Mouse (Mus musculus): Measurements from ENCODE around the gene Adcy10.

Gene Adcy10

GRCm38 (mm10) chr1:165484688-165485233 lies at the start of gene Adcy10:
Adcy10 (plus strand) TSS chr1:165485183.
- DNase-seq (ENCODE audit: low read depth) = no peak

DNA sequence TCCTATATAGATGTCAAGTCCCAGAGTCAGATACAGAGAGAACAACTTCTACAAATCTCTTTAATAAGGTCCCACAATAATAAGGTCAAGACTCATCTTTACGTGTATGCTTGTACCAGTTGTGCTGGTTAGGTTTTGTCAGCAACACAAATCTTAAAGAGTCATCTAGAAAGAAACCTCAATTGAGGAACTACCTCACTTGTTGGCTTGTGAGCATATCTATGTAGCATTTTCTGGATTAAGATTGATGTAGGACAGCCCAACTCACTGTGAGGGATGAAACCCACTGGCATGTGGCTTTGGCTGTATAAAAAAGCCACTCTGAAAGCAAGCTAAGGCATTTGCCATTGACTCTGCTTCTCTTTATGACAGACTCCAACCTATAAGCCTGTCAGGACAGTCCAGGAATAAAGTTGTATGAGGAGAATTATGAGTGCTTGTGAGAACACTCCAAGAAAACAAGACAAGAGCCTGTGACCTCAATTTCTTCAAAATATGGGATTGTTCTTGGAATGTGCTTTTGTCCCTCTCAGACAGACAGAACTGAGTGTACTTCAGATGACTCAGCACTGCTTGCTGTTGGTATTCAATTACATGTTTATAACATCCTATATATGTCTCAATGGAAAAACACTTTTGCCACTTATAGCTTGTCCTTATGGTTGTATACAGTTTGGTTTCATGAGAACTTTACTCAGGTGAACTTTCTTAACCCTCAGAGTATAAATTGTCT lies 46.5 kb upstream of the Adcy10 start:
- DNase-seq (ENCODE audit: low read depth) = no peak

DNA sequence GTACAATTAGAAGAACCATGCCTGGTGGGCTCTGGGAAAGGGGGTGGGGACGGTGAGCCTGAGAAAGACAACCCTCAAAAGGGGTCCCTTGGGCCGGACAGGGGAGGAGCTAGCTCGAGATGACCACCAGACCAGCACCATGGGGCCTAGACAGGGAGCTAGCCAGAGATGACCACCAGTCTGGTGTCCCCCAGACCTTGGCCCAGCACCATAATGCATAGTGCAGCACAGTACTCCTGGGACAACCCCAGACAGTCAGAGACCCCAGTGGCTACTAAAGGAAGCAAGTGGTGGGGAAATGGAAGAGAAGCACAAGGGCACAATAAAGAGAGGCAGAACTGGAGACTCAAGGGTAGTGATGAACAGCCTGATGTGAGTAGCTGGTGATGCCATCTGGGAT lies 44.2 kb upstream of the Adcy10 start:
- DNase-seq (ENCODE audit: low read depth) = no peak

DNA sequence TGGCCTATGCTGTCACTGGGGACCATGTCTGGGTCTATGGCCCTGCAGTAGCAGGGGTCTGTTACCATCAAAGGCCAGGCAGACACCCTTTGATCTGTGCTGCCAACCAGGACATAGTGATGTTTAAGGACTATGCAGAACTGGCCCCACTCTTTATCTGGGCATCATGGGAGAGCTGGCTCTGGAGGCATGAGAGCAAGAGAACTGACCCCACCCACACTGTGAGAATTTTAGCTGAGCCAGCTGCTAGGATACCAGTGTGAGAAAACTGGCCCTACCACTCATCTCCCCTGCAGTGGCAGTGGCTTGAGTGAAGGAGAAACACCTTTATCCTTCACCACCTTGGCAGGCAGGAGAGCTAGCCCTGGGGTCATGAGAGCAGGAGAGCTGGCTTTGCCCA lies 43.8 kb upstream of the Adcy10 start:
- no peak for DNase-seq (ENCODE audit: low read depth)

- no peak for DNase-seq (ENCODE audit: low read depth)
Observed at GRCm38 (mm10) chr1:165441719-165442118, 43.3 kb upstream of the Adcy10 start.

DNA sequence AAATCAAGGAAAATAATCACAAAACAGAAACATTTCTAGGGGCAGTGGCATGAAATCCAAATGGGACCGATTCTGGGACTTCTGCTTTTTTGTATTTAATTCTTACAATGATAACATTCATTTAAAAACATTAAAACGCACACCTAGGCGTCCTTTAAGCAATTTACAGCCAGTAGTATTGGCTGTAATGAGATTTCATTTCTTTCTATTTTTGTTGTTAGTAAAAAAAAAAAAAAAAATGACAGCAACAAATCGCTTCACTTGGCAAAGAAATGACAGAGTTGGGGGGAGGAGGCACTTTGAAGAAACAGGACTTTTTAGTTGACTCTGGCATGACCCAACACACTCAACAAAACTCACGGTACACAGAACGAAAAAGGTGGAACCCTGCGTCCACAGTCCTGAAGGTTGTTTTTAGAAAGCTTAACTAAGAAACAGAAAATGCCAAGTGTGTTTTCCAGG lies 25.9 kb upstream of the Adcy10 start:
- DNase-seq (ENCODE audit: low read depth) = no peak

DNA sequence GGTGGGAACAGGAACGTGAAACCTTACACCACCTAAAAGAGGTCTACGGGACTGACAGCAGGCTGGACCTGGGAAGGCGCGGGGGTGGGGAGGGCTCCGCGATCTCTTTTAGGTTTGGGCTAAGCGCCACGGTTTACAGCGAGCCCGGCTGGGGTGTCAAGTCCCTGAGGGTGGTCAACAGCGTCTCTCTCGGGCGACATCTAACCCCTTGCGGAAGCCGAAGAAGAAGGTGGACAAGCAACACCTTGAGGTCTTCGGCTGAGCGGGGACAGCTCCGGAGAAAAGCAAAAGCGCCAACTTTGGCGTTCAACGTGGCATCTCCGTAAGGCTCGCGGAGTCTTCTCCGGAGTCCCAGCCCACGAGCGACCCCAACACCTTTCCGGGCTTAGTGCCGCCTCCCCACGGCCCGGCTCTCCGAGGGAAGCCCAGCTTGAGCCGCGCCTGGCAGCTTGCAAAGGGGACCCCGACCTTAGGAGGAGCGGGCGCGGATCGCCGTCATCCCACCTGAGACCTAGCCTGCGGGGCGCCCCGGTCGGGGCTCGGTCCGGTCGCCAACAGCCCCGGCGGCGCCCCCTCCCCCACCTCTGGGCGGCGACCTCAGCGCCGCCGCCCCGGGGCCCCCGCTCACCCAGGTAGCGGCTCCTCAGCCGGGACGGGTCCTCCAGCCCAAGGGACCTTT lies 25.3 kb upstream of the Adcy10 start:
- DNase-seq (ENCODE audit: low read depth) = peak; percentile 61

DNA sequence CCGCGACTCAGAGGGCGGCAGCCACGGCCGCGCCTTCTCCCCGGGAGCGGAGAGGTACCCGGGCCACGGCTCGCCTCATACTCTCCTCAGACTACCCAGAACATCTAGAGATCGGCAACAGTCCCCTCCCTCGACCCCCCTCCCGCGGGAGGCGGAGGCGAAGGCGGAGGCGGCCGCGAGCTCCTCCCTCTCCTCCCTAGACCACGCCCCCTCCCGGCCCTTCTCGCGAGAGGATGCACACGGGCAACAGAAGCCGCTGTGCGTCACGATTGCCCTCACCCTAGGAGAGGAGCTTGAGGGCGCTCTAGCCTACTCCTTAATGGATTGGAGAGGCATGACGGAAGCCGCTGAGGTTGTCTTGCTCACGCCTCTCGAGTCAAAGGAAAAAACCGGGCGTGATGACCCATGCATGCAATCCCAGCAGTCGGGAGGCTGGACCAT lies 24.6 kb upstream of the Adcy10 start, which contains the start of the genes Dcaf6 and Mpc2:
Dcaf6 (minus strand) TSS at position 116 of the 441 bp plus-strand sequence.
Mpc2 (plus strand) TSS at position 278 of the 441 bp plus-strand sequence.
- DNase-seq (ENCODE audit: low read depth) = peak; percentile 100

- peak; percentile 100 for DNase-seq (ENCODE audit: low read depth)
Observed at GRCm38 (mm10) chr1:165460801-165461377, 24.1 kb upstream of the Adcy10 start.

GRCm38 (mm10) chr1:165461681-165462080 lies 23.3 kb upstream of the Adcy10 start:
- DNase-seq (ENCODE audit: low read depth) = no peak

- no peak for DNase-seq (ENCODE audit: low read depth)
Observed at GRCm38 (mm10) chr1:165462861-165463260, 22.1 kb upstream of the Adcy10 start.

DNA sequence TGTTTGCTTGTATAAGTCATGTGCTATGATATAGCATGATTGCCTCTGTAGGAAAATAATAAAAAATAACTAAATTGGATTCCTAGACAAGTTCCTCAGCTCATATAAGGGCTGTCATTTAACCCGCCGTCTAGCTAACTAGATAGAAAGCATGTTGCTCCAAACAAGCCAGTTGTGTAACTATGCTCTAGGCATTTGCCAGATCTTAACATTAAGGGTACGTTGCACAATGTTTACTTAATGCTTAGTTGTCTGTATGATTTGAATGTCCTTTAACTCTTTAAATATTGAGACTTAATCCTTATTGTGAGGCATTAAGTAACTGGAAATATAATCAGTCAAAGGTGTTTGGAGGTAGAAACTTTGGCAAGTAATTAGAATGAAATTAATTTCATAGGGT lies 20.4 kb upstream of the Adcy10 start:
- DNase-seq (ENCODE audit: low read depth) = no peak

GRCm38 (mm10) chr1:165468971-165469370 lies 16.0 kb upstream of the Adcy10 start:
- DNase-seq (ENCODE audit: low read depth) = no peak

DNA sequence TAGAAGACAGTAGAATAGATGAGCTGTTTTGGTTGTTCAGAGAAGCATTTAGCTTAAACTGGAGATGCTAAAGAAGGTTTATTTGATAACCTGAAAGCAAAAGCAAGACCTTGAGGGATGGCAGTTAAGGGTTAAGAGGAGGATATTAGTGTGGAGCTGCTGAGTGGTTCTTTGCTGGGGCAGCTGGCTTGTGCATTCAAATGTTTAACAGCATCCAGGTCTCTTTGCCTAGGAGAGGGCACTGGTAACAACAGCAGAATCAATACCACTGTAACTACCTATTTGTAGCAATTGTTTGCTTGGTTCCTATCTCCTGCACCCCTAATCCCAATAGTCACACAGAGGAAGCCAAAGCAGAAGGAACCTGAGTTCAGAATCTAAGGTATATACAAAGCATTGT lies 15.3 kb upstream of the Adcy10 start:
- DNase-seq (ENCODE audit: low read depth) = no peak

GRCm38 (mm10) chr1:165471490-165471889 lies 13.5 kb upstream of the Adcy10 start:
- no peak for DNase-seq (ENCODE audit: low read depth)

DNA sequence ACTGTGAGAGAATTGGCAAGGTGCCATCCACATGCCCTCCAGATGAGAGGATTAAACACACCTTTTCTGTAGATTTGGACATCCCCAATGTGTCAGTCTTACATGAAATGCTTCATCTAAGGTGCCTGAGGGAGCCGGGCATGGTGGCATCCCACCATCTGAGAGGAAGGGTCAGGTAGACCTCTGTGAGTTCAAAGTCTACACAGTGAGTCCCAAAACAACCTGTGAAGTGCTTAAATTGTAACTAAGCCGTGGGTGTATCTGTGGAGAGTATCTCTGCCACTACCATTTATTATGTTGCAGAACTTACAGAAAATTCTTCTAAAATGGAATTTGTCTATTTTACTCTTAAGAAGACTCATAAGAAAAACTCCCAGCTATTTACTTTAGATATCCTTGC lies 1.1 kb downstream of the Adcy10 start:
- DNase-seq (ENCODE audit: low read depth) = no peak

GRCm38 (mm10) chr1:165489197-165489596 lies 4.2 kb downstream of the Adcy10 start:
- DNase-seq (ENCODE audit: low read depth) = no peak

GRCm38 (mm10) chr1:165498856-165499255 lies 13.9 kb downstream of the Adcy10 start:
- no peak for DNase-seq (ENCODE audit: low read depth)

- DNase-seq (ENCODE audit: low read depth) = peak; percentile 2
Observed at GRCm38 (mm10) chr1:165503307-165504024, 18.5 kb downstream of the Adcy10 start.

DNA sequence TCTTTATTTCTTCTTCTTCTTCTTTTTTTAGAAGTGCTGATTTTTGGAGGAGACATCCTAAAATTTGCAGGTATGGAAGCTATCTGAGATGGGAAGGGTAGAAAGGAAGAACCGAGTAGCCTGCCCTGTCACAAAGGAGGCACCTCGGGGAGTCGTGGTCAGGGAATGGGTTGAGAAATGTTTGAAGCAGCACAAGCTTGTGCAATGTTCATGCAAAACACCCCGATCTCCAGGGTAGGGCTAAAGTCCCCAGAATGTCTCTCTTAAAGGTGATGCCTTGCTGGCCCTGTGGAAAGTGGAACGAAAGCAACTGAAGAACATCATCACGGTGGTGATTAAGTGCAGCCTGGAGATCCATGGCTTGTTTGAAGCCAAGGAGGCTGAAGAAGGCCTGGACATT lies 21.3 kb downstream of the Adcy10 start:
- no peak for DNase-seq (ENCODE audit: low read depth)

DNA sequence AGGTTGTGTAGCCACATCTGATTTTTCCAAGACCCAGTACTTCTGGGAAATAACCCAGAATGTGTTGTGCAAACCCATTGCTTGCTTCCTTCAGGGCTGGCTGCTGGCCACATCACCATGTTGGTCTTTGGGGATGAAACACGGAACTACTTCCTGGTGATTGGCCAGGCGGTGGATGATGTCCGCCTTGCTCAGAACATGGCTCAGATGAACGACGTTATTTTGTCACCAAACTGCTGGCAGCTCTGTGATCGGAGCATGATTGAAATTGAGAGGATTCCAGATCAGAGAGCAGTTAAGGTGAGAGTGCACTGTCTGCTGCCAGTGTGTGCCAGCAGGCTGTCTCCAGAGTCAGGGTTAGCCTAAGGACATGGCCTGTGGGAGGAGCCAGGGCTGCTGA lies 25.2 kb downstream of the Adcy10 start:
- DNase-seq (ENCODE audit: low read depth) = no peak

DNA sequence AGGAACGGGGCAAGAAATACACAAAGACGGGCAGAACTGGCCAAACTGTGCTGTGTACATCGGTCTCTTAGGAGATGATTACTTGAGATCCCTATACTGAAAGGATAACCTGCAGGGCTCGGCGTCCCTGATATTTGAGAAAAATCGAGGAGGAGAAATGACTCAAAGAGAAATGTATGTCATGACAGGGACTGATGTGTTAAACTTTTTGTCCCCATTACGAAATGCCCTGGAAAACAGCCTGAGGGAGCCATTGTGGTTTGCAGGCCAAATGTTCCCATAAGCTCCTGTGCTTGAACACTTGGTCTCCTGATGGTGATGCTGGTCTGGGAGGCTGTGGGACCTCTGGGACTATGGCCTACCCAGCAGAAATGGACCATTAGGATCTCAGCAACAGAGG lies 35.7 kb downstream of the Adcy10 start:
- no peak for DNase-seq (ENCODE audit: low read depth)
